Mouse (Mus musculus): ENCODE data around the gene Ryr1. TPM values are rescaled to one million over a fixed set of nuclear protein-coding genes. Genes with fewer than 3 reads are reported as not detected.
A peak's percentile ranks its signal among the peaks of the same experiment; 100 is the strongest.

Ryr1 gene
- 0.08 TPM in 1 of 2 replicates, not detected in the other for polyA plus RNA-seq (2012; ENCODE audit: insufficient read depth, insufficient read length, missing spikeins)

DNA sequence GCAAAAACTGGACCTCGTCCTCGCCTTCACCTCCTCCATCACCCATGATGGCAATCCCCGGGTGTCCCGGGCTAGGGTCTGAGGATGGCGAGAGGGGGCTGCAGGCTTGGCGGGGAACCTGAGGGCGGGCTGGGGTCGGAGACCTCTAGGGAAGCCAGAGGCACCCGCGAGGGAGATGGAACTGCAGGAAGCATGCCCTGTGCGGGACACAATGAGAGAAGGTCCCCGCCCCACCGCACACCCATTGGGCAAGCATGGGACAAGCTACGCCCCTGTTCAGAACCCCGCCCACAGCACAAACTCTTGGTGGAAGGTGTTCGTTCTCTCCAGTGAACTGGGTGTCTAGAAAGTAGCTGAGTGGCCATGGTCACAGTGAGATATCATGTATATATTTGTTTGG is at the start of gene Ryr1:
Gene Ryr1 (minus strand): TSS at position 210 of the 400 bp plus-strand sequence.
- TF ChIP-seq POLR2A (IDR thresholded peaks at IDR 0.05; ENCODE audit: borderline replicate concordance, low read depth, low read length) (no peak), CTCF (IDR thresholded peaks at IDR 0.05; ENCODE audit: low read depth, low read length) (no peak)
- Histone ChIP-seq H3K4me3 (ENCODE audit: insufficient read depth, low read length) (peak within 1 kb of the TSS; percentile 39; the same call in 1 of the 2 replicates), H3K27ac (ENCODE audit: insufficient read depth, low read depth, low read length) (no peak within 1 kb of the TSS), H3K4me1 (ENCODE audit: control insufficient read depth, insufficient read depth, low read length) (no peaks in the 10 kb centered on the region)

DNA sequence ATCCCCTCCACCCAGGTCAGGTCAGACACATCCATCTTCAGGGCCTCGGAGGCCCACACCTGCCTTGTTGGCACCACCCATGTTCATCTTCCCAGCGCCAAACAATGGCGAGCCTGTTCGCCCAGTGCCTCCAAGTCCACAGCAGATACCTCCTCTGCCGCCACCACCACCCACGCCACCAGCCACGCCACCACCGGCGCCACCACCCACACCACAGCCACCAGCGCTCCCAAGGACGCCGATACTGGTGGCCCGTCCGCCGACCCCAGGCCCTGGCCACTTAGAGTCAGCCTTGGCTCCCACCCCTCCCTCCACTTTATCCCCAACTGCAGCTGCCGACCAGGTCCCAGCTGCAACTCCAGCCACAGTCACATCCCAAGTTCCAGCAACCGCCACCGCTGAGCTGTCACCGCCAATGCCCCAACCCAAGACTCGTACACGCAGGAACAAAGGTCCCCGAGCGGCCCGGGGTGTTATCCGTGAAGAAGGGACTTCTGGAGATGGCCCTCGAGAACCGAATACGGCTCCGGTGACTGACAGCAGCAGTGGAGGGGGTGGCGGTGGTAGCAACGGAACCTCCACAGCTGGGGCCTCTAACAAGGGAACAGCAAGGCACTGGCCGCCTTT is 47.5 kb upstream of the Ryr1 start:
- Histone ChIP-seq H3K4me1 (ENCODE audit: control insufficient read depth, insufficient read depth, low read length) (peaks cover 3% of the 10 kb centered on the region; the same call in 1 of the 2 replicates), H3K27ac (ENCODE audit: insufficient read depth, low read depth, low read length) (no peak overlapping the region), H3K4me3 (ENCODE audit: insufficient read depth, low read length) (no peak overlapping the region)
- TF ChIP-seq POLR2A (IDR thresholded peaks at IDR 0.05; ENCODE audit: borderline replicate concordance, low read depth, low read length) = no peak
- TF ChIP-seq CTCF (IDR thresholded peaks at IDR 0.05; ENCODE audit: low read depth, low read length) = no peak

DNA sequence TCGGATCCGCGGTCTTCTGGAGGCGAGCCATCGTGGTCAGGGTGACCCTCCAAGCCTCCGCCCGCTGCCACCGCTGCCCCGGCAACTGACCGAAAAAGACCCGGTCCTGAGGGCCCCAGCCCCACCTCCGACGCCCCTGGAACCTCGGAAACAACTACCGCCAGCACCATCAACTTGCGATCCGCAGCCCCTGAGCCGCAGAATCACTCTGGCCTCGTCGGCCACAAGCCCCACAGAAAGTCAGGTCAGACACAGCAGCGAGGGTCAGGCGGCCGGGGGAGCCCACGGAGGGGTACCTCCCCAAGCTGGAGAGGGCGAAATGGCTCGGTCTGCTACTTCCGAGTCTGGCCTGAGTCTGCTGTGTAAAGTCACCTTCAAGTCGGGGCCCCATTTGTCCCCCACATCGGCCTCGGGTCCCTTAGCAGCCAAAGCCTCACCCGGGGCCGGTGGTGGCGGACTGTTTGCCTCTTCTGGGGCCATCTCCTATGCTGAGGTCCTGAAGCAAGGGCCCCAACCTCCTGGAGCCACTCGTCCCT is 46.7 kb upstream of the Ryr1 start:
- Histone ChIP-seq H3K27ac (ENCODE audit: insufficient read depth, low read depth, low read length) (no peak overlapping the region), H3K4me3 (ENCODE audit: insufficient read depth, low read length) (peak overlapping the region; percentile 72), H3K4me1 (ENCODE audit: control insufficient read depth, insufficient read depth, low read length) (peaks cover 3% of the 10 kb centered on the region; the same call in 1 of the 2 replicates)
- TF ChIP-seq CTCF (IDR thresholded peaks at IDR 0.05; ENCODE audit: low read depth, low read length) (no peak), POLR2A (IDR thresholded peaks at IDR 0.05; ENCODE audit: borderline replicate concordance, low read depth, low read length) (no peak)

DNA sequence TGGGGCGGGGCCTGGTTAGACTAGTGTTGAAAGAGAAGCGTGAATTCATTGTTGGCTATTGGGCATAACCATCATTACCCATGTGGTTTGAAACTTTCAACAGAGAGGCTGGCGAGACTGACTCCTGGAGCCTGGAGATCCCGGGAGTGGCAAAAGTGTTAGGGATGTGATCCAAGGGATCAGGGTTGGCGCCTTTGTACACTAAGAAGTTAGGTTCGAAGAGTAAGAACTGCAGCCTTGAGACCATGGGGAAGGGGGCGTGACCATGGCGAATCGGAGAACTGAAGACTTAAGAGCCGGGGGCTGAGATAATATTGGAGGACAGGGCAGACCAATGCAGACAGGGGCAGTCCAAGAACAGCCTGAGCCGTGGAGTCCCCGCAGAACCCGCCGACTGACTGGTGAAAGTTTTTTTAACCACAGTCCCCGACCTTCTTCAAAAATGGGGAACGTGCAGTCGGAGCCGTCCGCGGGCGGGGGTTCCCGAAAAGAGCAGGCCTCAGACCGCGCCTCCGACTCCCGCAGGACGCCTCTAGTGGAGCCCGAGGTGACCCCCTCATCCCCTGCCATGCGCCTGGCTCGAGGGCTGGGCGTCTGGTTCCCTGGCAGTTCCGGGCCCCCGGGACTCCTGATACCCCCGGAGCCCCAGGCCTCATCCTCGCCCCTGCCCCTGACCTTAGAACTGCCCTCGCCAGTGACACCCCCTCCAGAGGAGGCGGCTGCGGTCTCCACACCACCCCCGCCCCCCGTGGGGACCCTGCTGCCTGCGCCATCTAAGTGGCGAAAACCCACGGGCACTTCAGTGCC is 46.0 kb upstream of the Ryr1 start:
- Histone ChIP-seq H3K27ac (ENCODE audit: insufficient read depth, low read depth, low read length) (0 out of 2 replicates have a peak overlapping the region, but pooled peaks have one; percentile 7), H3K4me1 (ENCODE audit: control insufficient read depth, insufficient read depth, low read length) (peaks cover 3% of the 10 kb centered on the region; the same call in 1 of the 2 replicates), H3K4me3 (ENCODE audit: insufficient read depth, low read length) (peak overlapping the region; percentile 72)
- no peak for TF ChIP-seq CTCF (IDR thresholded peaks at IDR 0.05; ENCODE audit: low read depth, low read length)

- TF ChIP-seq POLR2A (IDR thresholded peaks at IDR 0.05; ENCODE audit: borderline replicate concordance, low read depth, low read length) (no peak), CTCF (IDR thresholded peaks at IDR 0.05; ENCODE audit: low read depth, low read length) (no peak)
- H3K4me3 ChIP-seq (ENCODE audit: insufficient read depth, low read length) = peak within 1 kb of the TSS; percentile 72
- peaks cover 3% of the 10 kb centered on the region; the same call in 1 of the 2 replicates for H3K4me1 ChIP-seq (ENCODE audit: control insufficient read depth, insufficient read depth, low read length)
- peak within 1 kb of the TSS; percentile 62 for H3K27ac ChIP-seq (ENCODE audit: insufficient read depth, low read depth, low read length)
These were observed 45.2 kb upstream of the Ryr1 start, which contains the start of the genes Ggn and Spred3 for GRCm38 (mm10) chr7:29170066-29170754. Gene Ggn (plus strand): TSS chr7:29170210. Gene Spred3 (minus strand): TSS chr7:29170411.

DNA sequence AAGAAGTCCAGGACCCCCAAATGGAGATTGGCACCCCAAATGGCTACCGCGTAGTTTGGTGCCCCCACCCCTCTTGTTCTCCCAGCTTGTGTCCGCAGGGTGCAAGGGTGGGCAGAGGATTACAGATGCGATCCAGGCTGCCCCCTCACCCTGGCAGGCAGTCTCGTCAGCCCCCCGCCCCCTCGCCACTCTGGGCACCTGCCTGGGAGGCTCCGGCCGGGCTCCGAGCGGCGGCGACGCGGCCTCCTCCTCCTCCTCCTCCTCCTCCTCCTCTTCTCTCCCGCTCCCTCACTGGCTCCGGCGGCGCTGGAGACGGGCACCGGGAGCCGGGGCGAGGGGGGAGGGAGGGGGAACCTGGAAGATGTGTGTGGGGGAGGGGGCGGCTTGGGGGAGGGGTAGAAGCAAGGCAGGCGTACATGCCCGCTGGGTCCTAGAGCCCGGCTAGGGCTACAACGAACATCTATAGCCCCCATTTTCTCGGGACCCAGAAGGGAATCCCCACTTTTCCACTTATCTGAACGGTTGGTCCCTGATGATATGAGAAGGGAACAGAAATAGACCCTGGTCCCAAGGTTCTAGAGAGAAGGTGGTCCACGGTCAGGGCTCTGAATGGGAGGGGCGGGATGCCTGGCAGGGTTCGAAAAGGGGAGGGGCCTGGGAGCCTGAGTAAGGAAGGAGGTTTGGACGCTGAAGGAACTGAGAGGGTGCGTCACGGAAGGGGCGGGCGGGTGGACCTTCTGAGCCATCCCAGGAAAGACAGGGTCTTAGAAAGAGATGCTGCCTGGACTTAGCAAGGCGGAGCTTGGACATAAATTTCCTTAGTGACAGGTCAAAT is 44.5 kb upstream of the Ryr1 start:
- H3K4me1 ChIP-seq (ENCODE audit: control insufficient read depth, insufficient read depth, low read length) = peaks cover 3% of the 10 kb centered on the region; the same call in 1 of the 2 replicates
- TF ChIP-seq POLR2A (IDR thresholded peaks at IDR 0.05; ENCODE audit: borderline replicate concordance, low read depth, low read length) (no peak), CTCF (IDR thresholded peaks at IDR 0.05; ENCODE audit: low read depth, low read length) (no peak)
- H3K4me3 ChIP-seq (ENCODE audit: insufficient read depth, low read length) = peak overlapping the region; percentile 72
- peak overlapping the region; percentile 62; the same call in 1 of the 2 replicates for H3K27ac ChIP-seq (ENCODE audit: insufficient read depth, low read depth, low read length)

DNA sequence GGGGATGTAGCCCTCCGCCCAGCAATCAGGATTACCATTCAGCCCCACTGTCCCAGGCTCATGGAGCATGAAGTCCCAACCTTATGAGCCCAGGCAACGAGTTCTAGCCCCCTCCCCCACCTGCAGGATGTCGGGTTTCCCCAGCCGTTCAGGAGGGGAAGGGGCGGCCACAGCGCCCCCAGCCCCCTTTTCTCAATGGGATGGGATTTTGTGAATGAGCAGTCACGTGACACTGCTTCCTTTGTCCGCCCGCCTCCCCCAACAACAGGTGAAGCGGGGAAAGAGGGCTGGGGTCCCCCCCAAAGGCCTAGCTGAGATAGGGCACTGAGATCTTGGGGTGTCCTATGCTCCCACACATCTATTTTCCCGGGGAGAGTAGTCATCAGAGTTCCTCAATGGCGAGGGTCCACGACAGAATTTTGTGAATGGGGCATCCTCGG is 43.8 kb upstream of the Ryr1 start:
- H3K4me3 ChIP-seq (ENCODE audit: insufficient read depth, low read length) = peak overlapping the region; percentile 72
- TF ChIP-seq CTCF (IDR thresholded peaks at IDR 0.05; ENCODE audit: low read depth, low read length) = no peak
- TF ChIP-seq POLR2A (IDR thresholded peaks at IDR 0.05; ENCODE audit: borderline replicate concordance, low read depth, low read length) = no peak
- no peak overlapping the region for H3K27ac ChIP-seq (ENCODE audit: insufficient read depth, low read depth, low read length)
- peaks cover 3% of the 10 kb centered on the region; the same call in 1 of the 2 replicates for H3K4me1 ChIP-seq (ENCODE audit: control insufficient read depth, insufficient read depth, low read length)

- TF ChIP-seq CTCF (IDR thresholded peaks at IDR 0.05; ENCODE audit: low read depth, low read length) = no peak
- TF ChIP-seq POLR2A (IDR thresholded peaks at IDR 0.05; ENCODE audit: borderline replicate concordance, low read depth, low read length) = no peak
- Histone ChIP-seq H3K27ac (ENCODE audit: insufficient read depth, low read depth, low read length) (no peak overlapping the region), H3K4me1 (ENCODE audit: control insufficient read depth, insufficient read depth, low read length) (peaks cover 4% of the 10 kb centered on the region; the same call in 1 of the 2 replicates), H3K4me3 (ENCODE audit: insufficient read depth, low read length) (no peak overlapping the region)
These were observed 43.2 kb upstream of the Ryr1 start for GRCm38 (mm10) chr7:29168121-29168695.

All from bone marrow macrophage, adult 2 months (primary cell).